Mouse (Mus musculus) central nervous system, embryonic 11.5 days (tissue): Measurements from ENCODE around the gene Gm8453. TPM values are rescaled to one million over a fixed set of nuclear protein-coding genes. Genes with fewer than 3 reads are reported as not detected.

Source experiments
- polyA plus RNA-seq: library from polyadenylated mRNA; depleted of rRNA; stranded (reverse); fragments of >200 nt; gene quantifications from 2 replicates; pipeline ENCODE4 v1.2.3, GENCODE M21; 2012; rRNA removed

Gm8453 gene
- not detected in 2 replicates for polyA plus RNA-seq

GRCm38 (mm10) chr7:22229384-22229783, at the start of gene Gm8453:
Gene Gm8453, minus strand, starts transcription at chr7:22229484.

GRCm38 (mm10) chr7:22201164-22201563, 28.1 kb downstream of the Gm8453 start, which contains the start of gene Gm8653:
Gene Gm8653, minus strand, starts transcription at chr7:22201264.

DNA sequence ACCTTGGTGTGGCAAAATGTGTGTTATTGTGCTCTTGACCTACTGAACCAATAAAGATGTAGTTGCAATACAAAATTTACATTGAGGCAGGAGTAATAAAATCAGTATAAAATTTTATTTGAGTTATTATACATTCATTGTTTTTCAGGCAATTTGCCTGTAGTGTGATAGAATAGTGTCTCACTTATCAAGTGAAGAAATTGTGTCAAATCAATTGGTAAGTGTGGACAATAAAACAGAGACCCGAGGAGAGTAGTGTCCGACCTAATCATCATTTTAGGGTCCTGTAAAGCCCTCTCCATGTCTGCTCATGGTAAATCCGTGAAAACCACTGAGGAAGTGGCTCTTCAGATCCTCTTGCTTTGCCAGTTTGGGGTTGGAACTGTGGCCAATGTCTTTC, 40.2 kb downstream of the Gm8453 start, which contains the start of gene Vmn1r143:
Vmn1r143 (plus strand) TSS at position 301 of the 400 bp plus-strand sequence.

Other genes with a start within 250 kb of the Gm8453 start
- not detected in 2 replicates for gene Vmn1r137, start 234.9 kb downstream of the Gm8453 start, polyA plus RNA-seq
- not detected in 2 replicates for gene Vmn1r138, start 200.6 kb downstream of the Gm8453 start, polyA plus RNA-seq
- not detected in 2 replicates for gene Gm6176, start 173.2 kb downstream of the Gm8453 start, polyA plus RNA-seq
- gene Vmn1r139, start 160.4 kb downstream of the Gm8453 start, polyA plus RNA-seq = not detected in 2 replicates
- not detected in 2 replicates for gene Gm16451, start 111.2 kb downstream of the Gm8453 start, polyA plus RNA-seq
- gene Gm10666, start 94.7 kb downstream of the Gm8453 start, polyA plus RNA-seq = not detected in 2 replicates
- gene Vmn1r142, start 65.4 kb downstream of the Gm8453 start, polyA plus RNA-seq = not detected in 2 replicates
- gene Vmn1r143, start 40.1 kb downstream of the Gm8453 start, polyA plus RNA-seq = not detected in 2 replicates
- not detected in 2 replicates for gene Gm8653, start 28.2 kb downstream of the Gm8453 start, polyA plus RNA-seq
- gene Gm4187, start 100.2 kb upstream of the Gm8453 start, polyA plus RNA-seq = not detected in 2 replicates
- gene Gm8660, start 141.6 kb upstream of the Gm8453 start, polyA plus RNA-seq = not detected in 2 replicates
- not detected in 2 replicates for gene Vmn1r148, start 184.1 kb upstream of the Gm8453 start, polyA plus RNA-seq
- gene Vmn1r149, start 208.7 kb upstream of the Gm8453 start, polyA plus RNA-seq = not detected in 2 replicates
- not detected in 2 replicates for gene Gm10665, start 234.6 kb upstream of the Gm8453 start, polyA plus RNA-seq